Comparison of ENCODE assay signal across 33 mouse cellular contexts in the genomic region with DNA sequence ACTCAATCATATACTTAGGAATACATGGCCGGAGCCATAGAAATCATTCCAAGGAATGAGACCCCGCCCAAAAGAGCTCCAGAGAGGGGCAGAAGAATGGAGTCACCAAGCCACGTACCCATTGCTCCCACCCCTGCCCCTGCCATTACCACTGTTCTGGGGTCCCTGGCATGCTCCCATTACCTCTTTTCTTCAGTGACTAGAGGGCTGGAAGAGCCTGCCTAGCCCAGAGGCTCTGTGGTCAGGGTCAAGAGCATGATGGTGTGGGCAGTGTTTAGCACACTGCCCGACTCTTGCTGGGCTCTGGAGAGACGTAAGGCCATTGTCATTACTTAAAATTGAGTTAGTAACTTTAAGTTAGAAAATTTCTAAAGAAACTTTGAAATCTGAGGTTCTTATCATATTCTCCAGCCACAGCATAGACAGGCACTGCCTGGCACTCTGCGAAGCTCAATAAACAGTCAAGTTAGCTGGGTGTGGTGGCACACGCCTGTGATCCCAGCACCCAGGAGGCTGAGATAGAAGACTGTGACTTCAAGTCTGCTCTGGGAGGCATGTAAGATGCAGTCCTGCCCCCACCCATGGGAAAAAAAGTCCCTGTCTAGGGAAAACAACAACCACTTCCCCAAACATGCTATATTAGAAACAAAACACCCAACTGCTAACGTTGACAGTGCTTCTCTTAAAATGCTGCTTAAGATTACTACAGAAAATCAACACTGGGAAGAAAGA. TPM values are rescaled to one million over a fixed set of nuclear protein-coding genes. Genes with fewer than 3 reads are reported as not detected.
DNase-seq lines count a peak whose midpoint lies in the region; ATAC-seq and TF ChIP-seq lines count a peak whose summit lies in the region.
"Had no signal": no experiment of that assay in that cellular context is flagged by ENCODE, and none has a peak within 500 bp of the region (broad histone marks: within the 10 kb centered on the region; RNA-seq: fewer than 3 reads in every experiment).

No protein-coding gene starts in this region.

- TF ChIP-seq EP300 in liver, postnatal 0 days (IDR thresholded peaks at IDR 0.05; ENCODE audit: low read depth): no peak

- intact Hi-C loops in heart, postnatal 10 days (cut with DNase I): no loop called here
- intact Hi-C loops in left cerebral cortex, postnatal 14 days (cut with DNase I): no loop called here

- H3K27ac ChIP-seq in thymus, adult 2 months (ENCODE audit: control insufficient read depth, insufficient read depth, low read length): peak overlapping the region; percentile 25; the same call in 1 of the 2 replicates
- no peak overlapping the region for H3K27ac ChIP-seq in liver, postnatal 0 days (ENCODE audit: low read depth)
- H3K27ac ChIP-seq in neural tube, embryonic 15.5 days (replicated peaks): no peak overlapping the region
- H3K27ac ChIP-seq: embryonic facial prominence, embryonic 12.5 days; forebrain, embryonic 12.5 days; hindbrain, embryonic 15.5 days; left cerebral cortex, adult 2 months; limb, embryonic 10.5 days had no signal

- no peak overlapping the region for H3K4me3 ChIP-seq in thymus, adult 2 months (ENCODE audit: control insufficient read depth, insufficient read depth, low read length)
- no peak overlapping the region for H3K4me3 ChIP-seq in liver, postnatal 0 days (ENCODE audit: low read depth, low read length)
- no peak overlapping the region for H3K4me3 ChIP-seq in neural tube, embryonic 15.5 days (replicated peaks)
- H3K4me3 ChIP-seq: embryonic facial prominence, embryonic 12.5 days; erythroblast, embryonic 14.5 days; forebrain, embryonic 12.5 days; hindbrain, embryonic 15.5 days; left cerebral cortex, adult 2 months; limb, embryonic 10.5 days; megakaryocyte, embryonic 14.5 days had no signal

- H3K9ac ChIP-seq in liver, postnatal 0 days (replicated peaks): no peak overlapping the region
- no peak overlapping the region for H3K9ac ChIP-seq in neural tube, embryonic 15.5 days (replicated peaks)
- H3K9ac ChIP-seq: embryonic facial prominence, embryonic 12.5 days; forebrain, embryonic 12.5 days; hindbrain, embryonic 15.5 days had no signal

- peak; percentile 90 for DNase-seq in heart, adult 11 months
- DNase-seq in heart, postnatal 10 days: no peak
- DNase-seq in thymus, adult 2 months: no peak
- no peak for DNase-seq in thymus, postnatal 14 days
- no peak for DNase-seq in liver, postnatal 0 days
- no peak for DNase-seq in cerebellum, adult 8-10 months
- no peak for DNase-seq in left cerebral cortex, postnatal 14 days (ENCODE audit: low spot score in 2 of 2)
- DNase-seq: adrenal gland, postnatal 36 days; cerebellum, adult 11 months; cerebellum, postnatal 14 days; gastrocnemius, postnatal 36 days; kidney, adult 8-10 months; kidney, postnatal 10 days; lung, adult 18-20 months; lung, postnatal 14 days; right cerebral cortex, adult 18-20 months; thymus, postnatal 4 days had no signal

- no peaks in the 10 kb centered on the region for H3K27me3 ChIP-seq in thymus, adult 2 months (ENCODE audit: control insufficient read depth, insufficient read depth, low read length)
- no peaks in the 10 kb centered on the region for H3K27me3 ChIP-seq in liver, postnatal 0 days (ENCODE audit: insufficient read depth, low read length)
- no peaks in the 10 kb centered on the region for H3K27me3 ChIP-seq in neural tube, embryonic 15.5 days (replicated peaks)
- H3K27me3 ChIP-seq: embryonic facial prominence, embryonic 12.5 days; forebrain, embryonic 12.5 days; hindbrain, embryonic 15.5 days; megakaryocyte, embryonic 14.5 days had no signal

- H3K36me3 ChIP-seq in thymus, adult 2 months (ENCODE audit: control insufficient read depth, insufficient read depth, low read length): no peaks in the 10 kb centered on the region
- no peaks in the 10 kb centered on the region for H3K36me3 ChIP-seq in liver, postnatal 0 days (replicated peaks; ENCODE audit: insufficient read depth, low read length)
- H3K36me3 ChIP-seq in neural tube, embryonic 15.5 days: no peaks in the 10 kb centered on the region
- H3K36me3 ChIP-seq: embryonic facial prominence, embryonic 12.5 days; forebrain, embryonic 12.5 days; hindbrain, embryonic 15.5 days; limb, embryonic 10.5 days had no signal

- TF ChIP-seq POLR2A in thymus, adult 2 months (IDR thresholded peaks at IDR 0.05; ENCODE audit: control insufficient read depth, extremely low read depth, insufficient read depth, low read length, poor library complexity): no peak

- WGBS in thymus, adult 2 months: 82% methylated on average over 8 of the region's 8 CpGs
- WGBS in liver, postnatal 0 days (ENCODE audit: insufficient replicate concordance): 65% methylated on average over 8 of the region's 8 CpGs
- 90% methylated on average over 8 of the region's 8 CpGs for WGBS in neural tube, embryonic 15.5 days

- no peaks in the 10 kb centered on the region for H3K9me3 ChIP-seq in liver, postnatal 0 days (ENCODE audit: low read length)
- no peaks in the 10 kb centered on the region for H3K9me3 ChIP-seq in neural tube, embryonic 15.5 days (replicated peaks)
- H3K9me3 ChIP-seq: forebrain, embryonic 12.5 days; hindbrain, embryonic 15.5 days; limb, embryonic 10.5 days had no signal

- no peak overlapping the region for H3K4me2 ChIP-seq in liver, postnatal 0 days (ENCODE audit: low read depth, low read length)
- H3K4me2 ChIP-seq in neural tube, embryonic 15.5 days: no peak overlapping the region
- H3K4me2 ChIP-seq: embryonic facial prominence, embryonic 12.5 days; forebrain, embryonic 12.5 days; hindbrain, embryonic 15.5 days had no signal

- no peaks in the 10 kb centered on the region for H3K4me1 ChIP-seq in thymus, adult 2 months (replicated peaks; ENCODE audit: control insufficient read depth, insufficient read depth, low read length)
- no peaks in the 10 kb centered on the region for H3K4me1 ChIP-seq in liver, postnatal 0 days (ENCODE audit: insufficient read depth)
- H3K4me1 ChIP-seq in neural tube, embryonic 15.5 days: no peaks in the 10 kb centered on the region
- H3K4me1 ChIP-seq: embryonic facial prominence, embryonic 12.5 days; forebrain, embryonic 12.5 days; hindbrain, embryonic 15.5 days; limb, embryonic 10.5 days had no signal

- ATAC-seq in liver, postnatal 0 days: peak; percentile 62
- ATAC-seq in neural tube, embryonic 15.5 days (ENCODE audit: low FRiP score): no peak
- ATAC-seq: midbrain, embryonic 16.5 days had no signal

- TF ChIP-seq CTCF in thymus, adult 2 months (IDR thresholded peaks at IDR 0.05; ENCODE audit: borderline replicate concordance, control insufficient read depth, extremely low read depth, insufficient read depth, low read length, poor library complexity): no peak
- TF ChIP-seq CTCF in liver, postnatal 0 days (IDR thresholded peaks at IDR 0.05; ENCODE audit: low read depth): no peak

RNA-seq across cellular contexts. Expression of a gene that starts 9.7 kb away (rescaled TPM):
- total RNA-seq in heart, postnatal 10 days (2021): not detected
- not detected in 2 replicates for polyA plus RNA-seq in thymus, adult 2 months (2012; rRNA removed)
- not detected in 2 replicates for polyA plus RNA-seq in liver, postnatal 0 days (2015; fragmentation: Nextera tagmentation; extraction: Ambion mirVana)
- not detected in 2 replicates for polyA plus RNA-seq in neural tube, embryonic 15.5 days (2015; fragmentation: Nextera tagmentation; extraction: Ambion mirVana)
- not detected for total RNA-seq in left cerebral cortex, postnatal 14 days (2021)
- total RNA-seq: adrenal gland, postnatal 36 days; gastrocnemius, adult 18-20 months; gastrocnemius, postnatal 36 days; heart, adult 8-10 months; hematopoietic stem cell, adult 5-6 weeks; layer of hippocampus, postnatal 10 days; left cerebral cortex, adult 2 months had no signal
- polyA plus RNA-seq: embryonic facial prominence, embryonic 12.5 days; erythroblast, embryonic 14.5 days; forebrain, embryonic 12.5 days; heart, embryonic 16.5 days; hindbrain, embryonic 15.5 days; intestine, embryonic 14.5 days; limb, embryonic 10.5 days; midbrain, embryonic 16.5 days; neural tube, embryonic 14.5 days had no signal

RNA-seq across cellular contexts. Expression of a gene that starts 32.2 kb away (rescaled TPM):
- 10 to 100 TPM; 11.9 to 13.3 TPM for total RNA-seq in heart, postnatal 10 days (2021)
- polyA plus RNA-seq in thymus, adult 2 months (2012; rRNA removed): 24.0 and 29.9 TPM in 2 replicates
- polyA plus RNA-seq in liver, postnatal 0 days (2015; fragmentation: Nextera tagmentation; extraction: Ambion mirVana): 2.6 and 3.0 TPM in 2 replicates
- 5.1 and 8.2 TPM in 2 replicates for polyA plus RNA-seq in neural tube, embryonic 15.5 days (2015; fragmentation: Nextera tagmentation; extraction: Ambion mirVana)
- total RNA-seq in left cerebral cortex, postnatal 14 days (2021): 1 to 10 TPM; 3.5 to 4.4 TPM
